Mouse (Mus musculus) megakaryocyte, adult 5-6 weeks (primary cell): ENCODE results near the gene Cgrrf1. TPM values are rescaled to one million over a fixed set of nuclear protein-coding genes. Genes with fewer than 3 reads are reported as not detected.
"Not testable (repeated sequence)": the region's sequence is repeated elsewhere in the genome, so short reads cannot be mapped to it uniquely, and the experiment has no call there.

Experiments used
- ATAC-seq: 2 replicates; pipeline ENCODE4 v1.8.0; 2016; ENCODE audit warnings: mild to moderate bottlenecking, inconsistent platforms; ENCODE audit not compliant: poor library complexity, severe bottlenecking
- total RNA-seq, 2 experiments: library from RNA; stranded (forward) in 1 of 2; stranded (reverse) in 1 of 2; fragments of 153-499, 151-499 nt in 1 of 2; fragments of 221-1000, 200-1000 nt in 1 of 2; gene quantifications; 2 replicates each; pipeline versions ENCODE4 v1.2.3 to v1.2.4; 2015 to 2017

The Cgrrf1 gene
- 27.7 and 30.3 TPM in 2 replicates for total RNA-seq (2015)
- 25.7 and 29.7 TPM in 2 replicates for total RNA-seq (2017)

GRCm38 (mm10) chr14:46831837-46832333, at the start of gene Cgrrf1:
Gene Cgrrf1 (plus strand): TSS chr14:46832125.
- peak; percentile 99 for ATAC-seq

- ATAC-seq, result no peak
Observed at GRCm38 (mm10) chr14:46782187-46782828, 49.6 kb upstream of the Cgrrf1 start.

GRCm38 (mm10) chr14:46783327-46783926, 48.5 kb upstream of the Cgrrf1 start:
- no peak for ATAC-seq

- no peak for ATAC-seq
Observed at GRCm38 (mm10) chr14:46785247-46785646, 46.7 kb upstream of the Cgrrf1 start.

- ATAC-seq, result 0 out of 2 replicates have a peak, but pooled peaks have one; percentile 6
Observed at GRCm38 (mm10) chr14:46787454-46787786, 44.5 kb upstream of the Cgrrf1 start.

- ATAC-seq, result peak; percentile 98
Observed at GRCm38 (mm10) chr14:46787787-46788504, 44.0 kb upstream of the Cgrrf1 start, which contains the start of gene Cnih1. Gene Cnih1 (minus strand): TSS chr14:46788411.

- ATAC-seq, result no peak
Observed at GRCm38 (mm10) chr14:46788505-46788901, 43.4 kb upstream of the Cgrrf1 start.

- peak; percentile 36 for ATAC-seq
Observed at GRCm38 (mm10) chr14:46790303-46790702, 41.6 kb upstream of the Cgrrf1 start.

GRCm38 (mm10) chr14:46790723-46791122, 41.2 kb upstream of the Cgrrf1 start:
- no peak for ATAC-seq

- peak; percentile 24; the same call in 1 of the 2 replicates for ATAC-seq
Observed at GRCm38 (mm10) chr14:46794157-46794556, 37.8 kb upstream of the Cgrrf1 start.

GRCm38 (mm10) chr14:46800684-46801345, 31.1 kb upstream of the Cgrrf1 start:
- peak; percentile 40; the same call in 1 of the 2 replicates for ATAC-seq

- ATAC-seq, result no peak
Observed at GRCm38 (mm10) chr14:46803259-46803658, 28.7 kb upstream of the Cgrrf1 start.

- ATAC-seq, result no peak
Observed at GRCm38 (mm10) chr14:46803791-46804190, 28.1 kb upstream of the Cgrrf1 start.

GRCm38 (mm10) chr14:46806186-46806585, 25.7 kb upstream of the Cgrrf1 start:
- ATAC-seq, result no peak

- peak; percentile 79 for ATAC-seq
Observed at GRCm38 (mm10) chr14:46807927-46808326, 24.0 kb upstream of the Cgrrf1 start.

GRCm38 (mm10) chr14:46815640-46816039, 16.3 kb upstream of the Cgrrf1 start:
- no peak for ATAC-seq

- no peak for ATAC-seq
Observed at GRCm38 (mm10) chr14:46816916-46817622, 14.9 kb upstream of the Cgrrf1 start.

GRCm38 (mm10) chr14:46818743-46819142, 13.2 kb upstream of the Cgrrf1 start:
- no peak for ATAC-seq

- not testable (repeated sequence) for ATAC-seq
Observed at GRCm38 (mm10) chr14:46819961-46820360, 12.0 kb upstream of the Cgrrf1 start.

- peak; percentile 41 for ATAC-seq
Observed at GRCm38 (mm10) chr14:46821271-46821872, 10.6 kb upstream of the Cgrrf1 start.
